Mouse (Mus musculus) bone marrow, adult 2 months (tissue): ENCODE measurements at regions not wholly inside any gene's neighbourhood (a gene's known extent, or its start where the extent isn't known, plus 50 kb on each side); places are given as distances from the start of the nearest gene placed in this dataset.

Source experiments
- H3K27ac ChIP-seq: fragments of 200-500 bp; 2 replicates; pipeline ENCODE4 v1.5.1; 2012; ENCODE audit warnings: low read depth, mild to moderate bottlenecking, control low read depth, inconsistent platforms, low read length; ENCODE audit not compliant: control insufficient read depth, poor library complexity, insufficient read depth
- H3K4me1 ChIP-seq: fragments of 200-500 bp; 2 replicates; pipeline ENCODE4 v1.6.1; 2011; ENCODE audit warnings: low read length; ENCODE audit not compliant: control insufficient read depth, insufficient read depth
- H3K4me3 ChIP-seq: fragments of 200-500 bp; replicated peaks from 2 replicates; pipeline ENCODE3; 2011; ENCODE audit warnings: mild to moderate bottlenecking, low read depth, low read length, control low read depth; ENCODE audit not compliant: control insufficient read depth
- CTCF ChIP-seq: fragments of 200-500 bp; IDR thresholded peaks from 2 replicates; pipeline ENCODE4 v1.5.1; 2011; ENCODE audit warnings: low read length, control low read depth; ENCODE audit not compliant: control insufficient read depth, insufficient read depth
- POLR2A ChIP-seq: fragments of 200-500 bp; IDR thresholded peaks from 2 replicates; pipeline ENCODE4 v1.6.1; 2011; ENCODE audit warnings: low read depth, mild to moderate bottlenecking, control low read depth, low read length, borderline replicate concordance; ENCODE audit not compliant: control insufficient read depth
- WGBS: fragments of 180-500 bp; shearing (Covaris S2); methylation state at CpG from one replicate; pipeline ENCODE4 v1.1.7; 2018; 5-methylcytosine and 5-hydroxymethylcytosine counted together

DNA sequence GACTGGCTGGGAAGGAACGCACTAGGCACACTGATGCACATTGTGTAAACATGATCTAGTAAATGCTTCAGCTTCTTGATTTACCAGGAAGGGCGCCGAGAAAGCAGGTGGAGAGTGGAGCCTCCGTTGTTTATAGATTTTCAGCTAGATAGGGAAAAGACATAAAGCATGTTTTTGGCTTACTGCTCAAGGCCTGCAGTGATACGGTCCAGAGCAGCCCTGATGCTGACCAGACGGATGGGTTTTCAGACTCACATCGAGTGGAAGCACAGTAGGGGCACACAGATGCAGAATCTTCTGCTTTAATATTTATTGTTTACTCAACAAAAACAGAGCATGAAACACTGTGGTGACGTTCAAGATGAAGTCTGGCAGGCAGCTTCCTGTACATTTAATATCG lies 331.3 kb upstream of the Gm5148 start:
- WGBS = 77% methylated on average over 9 of the region's 9 CpGs
- TF ChIP-seq CTCF (no peak), POLR2A (no peak)
- H3K27ac ChIP-seq = no peak overlapping the region

DNA sequence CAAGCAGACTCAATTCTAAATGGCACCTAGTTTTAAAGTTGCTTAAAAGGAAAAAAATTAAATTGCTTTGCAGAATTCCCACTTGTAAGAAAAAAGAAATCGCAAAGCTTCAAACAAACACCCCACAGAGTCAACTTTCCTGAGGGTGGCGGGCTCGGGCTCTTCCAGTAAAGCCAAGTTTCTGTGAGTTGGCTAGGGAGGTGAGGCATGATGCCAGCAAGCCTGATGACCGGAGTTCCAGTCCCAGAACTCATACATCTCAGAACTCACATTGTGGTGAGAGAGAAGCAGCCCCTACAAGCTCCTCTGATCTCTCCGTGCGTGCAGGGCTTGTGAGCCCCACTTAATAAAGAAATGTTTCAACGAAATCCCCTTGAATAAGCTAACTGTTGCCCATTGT lies 328.7 kb upstream of the Gm5148 start:
- TF ChIP-seq POLR2A (no peak), CTCF (no peak)
- 82% methylated on average over 7 of the region's 7 CpGs for WGBS
- Histone ChIP-seq H3K27ac (no peak overlapping the region), H3K4me1 (no peaks in the 10 kb centered on the region), H3K4me3 (no peak overlapping the region)

More for the DNA sequence above, 331.3 kb upstream of the Gm5148 start:
- no peaks in the 10 kb centered on the region for H3K4me1 ChIP-seq
- no peak overlapping the region for H3K4me3 ChIP-seq

DNA sequence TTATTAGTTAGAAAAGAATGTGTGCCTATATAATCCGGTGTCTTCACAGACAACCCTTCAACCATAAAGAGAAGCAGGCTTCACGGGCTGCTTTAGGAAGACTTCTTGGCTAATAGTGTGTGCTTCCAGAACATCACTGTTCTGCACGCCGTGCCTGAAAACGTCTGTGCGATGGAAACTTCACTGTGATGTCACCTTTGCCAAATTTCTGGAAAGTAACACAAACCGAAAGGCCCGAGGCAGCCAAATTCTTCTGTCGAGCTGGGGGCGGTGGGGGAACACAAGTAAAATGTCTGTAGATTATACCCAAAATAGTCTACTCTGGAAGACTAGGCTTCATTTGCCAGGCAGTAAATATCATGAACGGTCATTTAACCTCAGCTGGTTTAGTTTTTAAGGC lies 327.5 kb upstream of the Gm5148 start:
- TF ChIP-seq POLR2A (no peak), CTCF (no peak)
- 90% methylated on average over 11 of the region's 11 CpGs for WGBS
- no peak overlapping the region for H3K4me3 ChIP-seq

DNA sequence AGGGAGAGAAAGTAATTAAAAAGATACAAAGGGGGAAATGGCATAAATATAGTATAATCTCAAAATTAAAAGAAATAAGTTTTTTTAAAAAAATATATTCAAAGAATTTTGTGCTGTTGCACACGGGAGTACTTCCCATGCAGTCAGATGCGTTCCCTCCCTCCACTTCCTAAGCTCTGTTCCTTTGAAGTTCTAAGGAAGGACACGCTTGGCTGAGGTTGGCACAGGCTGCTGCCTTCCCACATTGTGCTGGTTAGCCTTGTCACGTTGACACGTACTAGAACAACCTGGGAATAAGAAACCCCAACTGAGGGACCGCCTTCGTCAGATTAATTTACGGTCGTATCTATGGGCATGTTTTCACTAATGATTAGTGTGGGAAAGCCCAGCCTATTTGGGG lies 326.6 kb upstream of the Gm5148 start:
- Histone ChIP-seq H3K4me1 (no peaks in the 10 kb centered on the region), H3K4me3 (no peak overlapping the region), H3K27ac (no peak overlapping the region)
- WGBS = 84% methylated on average over 9 of the region's 9 CpGs
- no peak for TF ChIP-seq CTCF
- TF ChIP-seq POLR2A = no peak

More for the DNA sequence above, 327.5 kb upstream of the Gm5148 start:
- no peak overlapping the region for H3K27ac ChIP-seq
- no peaks in the 10 kb centered on the region for H3K4me1 ChIP-seq

DNA sequence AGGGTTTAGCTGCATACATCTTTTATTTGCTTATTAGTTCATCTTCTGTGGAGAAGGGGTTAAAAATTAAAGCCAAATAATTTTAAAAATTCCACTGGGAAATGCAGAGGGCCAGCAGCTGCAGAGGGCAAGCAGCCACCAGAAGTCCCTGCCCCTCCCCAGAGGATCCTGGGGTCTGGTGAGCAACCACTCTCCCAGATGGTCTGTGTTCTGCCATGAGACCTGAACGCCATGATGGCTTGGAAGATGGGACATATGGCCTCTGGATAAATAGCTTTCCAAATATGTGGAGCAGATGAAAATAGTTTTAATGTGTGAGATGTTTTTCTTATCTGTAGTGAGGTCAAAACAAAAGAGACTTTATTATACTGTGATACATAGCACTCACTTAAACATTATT lies 326.1 kb upstream of the Gm5148 start:
- Histone ChIP-seq H3K4me3 (no peak overlapping the region), H3K4me1 (no peaks in the 10 kb centered on the region), H3K27ac (no peak overlapping the region)
- 76% methylated on average over 1 of the region's 1 CpGs for WGBS
- TF ChIP-seq POLR2A = no peak

DNA sequence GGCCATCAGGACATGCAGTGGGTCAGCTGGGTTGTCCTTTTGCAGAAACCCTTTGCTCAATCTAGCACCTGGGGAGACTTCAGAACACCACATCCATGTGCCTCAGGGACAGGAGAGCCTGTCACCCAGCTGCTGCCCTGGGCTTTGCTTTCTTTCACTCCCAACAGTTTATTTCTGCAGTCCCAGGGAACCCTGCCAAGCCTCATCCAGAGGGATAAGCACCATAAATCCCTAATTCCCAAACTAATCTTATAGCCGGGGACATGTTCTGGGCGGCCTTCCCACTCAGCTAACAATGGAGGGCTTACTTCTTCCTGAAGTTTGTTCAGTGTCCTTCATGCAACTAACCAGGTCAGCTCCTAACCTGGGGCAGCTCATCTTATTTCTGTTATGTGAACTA lies 325.0 kb upstream of the Gm5148 start:
- whole genome bisulfite sequencing = 93% methylated on average over 2 of the region's 2 CpGs
- Histone ChIP-seq H3K4me3 (no peak overlapping the region), H3K4me1 (no peaks in the 10 kb centered on the region), H3K27ac (no peak overlapping the region)
- no peak for TF ChIP-seq CTCF
- TF ChIP-seq POLR2A = no peak

DNA sequence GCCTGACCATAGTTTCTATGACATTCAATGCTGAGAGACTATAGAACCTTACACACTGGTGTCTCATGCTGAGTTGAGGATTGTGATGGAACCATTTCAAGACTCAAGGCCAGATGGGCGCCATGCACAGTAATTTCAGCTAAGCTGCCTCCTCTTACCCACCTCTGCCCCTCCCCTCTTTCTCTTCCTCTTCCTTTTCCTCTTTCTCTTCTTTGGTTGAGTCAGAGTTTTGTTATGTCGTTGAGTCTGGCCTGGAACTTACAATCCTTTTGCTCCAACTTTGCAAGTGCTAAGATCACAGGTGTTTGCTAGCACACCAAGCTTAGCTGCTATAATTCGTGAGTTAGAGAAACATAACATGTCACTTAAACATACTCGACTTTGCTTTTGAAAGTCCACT lies 323.2 kb upstream of the Gm5148 start:
- Histone ChIP-seq H3K4me3 (no peak overlapping the region), H3K4me1 (no peaks in the 10 kb centered on the region), H3K27ac (no peak overlapping the region)
- WGBS = 49% methylated on average over 4 of the region's 4 CpGs
- TF ChIP-seq CTCF = no peak
- no peak for TF ChIP-seq POLR2A

DNA sequence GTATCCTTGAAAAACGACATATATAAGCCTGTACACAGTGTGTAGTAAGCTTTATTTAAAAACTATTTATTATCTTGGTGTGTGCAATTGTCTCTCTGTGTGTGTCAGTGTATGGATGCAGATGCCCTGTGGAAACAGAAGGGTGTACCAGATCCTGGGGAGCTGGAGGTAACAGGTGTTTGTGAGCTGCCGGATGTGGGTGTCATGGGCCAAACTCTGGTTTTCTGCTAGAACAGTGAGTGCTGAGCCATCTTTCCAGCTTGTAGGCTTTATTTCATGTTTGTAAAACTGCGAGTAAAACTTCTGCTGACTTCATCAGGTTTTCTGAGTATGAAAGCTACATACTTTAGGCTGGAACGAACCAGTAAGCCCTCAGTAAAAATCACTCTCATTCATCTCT lies 322.3 kb upstream of the Gm5148 start:
- TF ChIP-seq POLR2A (no peak), CTCF (no peak)
- H3K27ac ChIP-seq = no peak overlapping the region
- no peak overlapping the region for H3K4me3 ChIP-seq
- WGBS = 76% methylated on average over 4 of the region's 4 CpGs
- no peaks in the 10 kb centered on the region for H3K4me1 ChIP-seq

DNA sequence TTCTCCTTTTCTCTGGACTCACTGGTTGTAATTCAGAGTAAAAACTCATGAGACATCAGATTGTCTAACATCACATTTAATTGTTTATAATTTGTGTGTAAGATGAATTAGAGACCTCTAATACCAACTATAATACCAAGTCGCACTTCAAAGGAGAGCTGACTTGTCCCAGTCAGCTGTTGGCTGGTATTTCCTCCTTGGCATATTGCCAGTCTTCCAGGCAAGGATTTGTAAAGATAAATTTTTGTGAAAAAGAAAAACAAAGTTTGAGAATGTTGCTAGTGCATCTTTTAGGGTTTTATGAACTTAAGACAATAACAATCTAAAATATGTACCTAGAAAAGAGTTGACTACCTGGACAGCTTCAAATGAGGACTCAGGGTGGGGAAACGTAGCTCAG lies 321.7 kb upstream of the Gm5148 start:
- Histone ChIP-seq H3K4me3 (no peak overlapping the region), H3K4me1 (no peaks in the 10 kb centered on the region), H3K27ac (no peak overlapping the region)
- 77% methylated on average over 2 of the region's 2 CpGs for WGBS
- TF ChIP-seq CTCF = no peak
- TF ChIP-seq POLR2A = no peak
